Mouse (Mus musculus) myocyte (in vitro differentiated cells): ENCODE data around the gene Gm42674. TPM values are rescaled to one million over a fixed set of nuclear protein-coding genes. Genes with fewer than 3 reads are reported as not detected.

Experiments used
- H3K27me3 ChIP-seq: one replicate; pipeline ENCODE4 v1.6.1; 2011; ENCODE audit not compliant: control insufficient read depth, insufficient read depth, insufficient read length
- H3K36me3 ChIP-seq: one replicate; pipeline ENCODE4 v1.6.1; 2011; ENCODE audit not compliant: control insufficient read depth, insufficient read depth
- H3K4me2 ChIP-seq: one replicate; pipeline ENCODE4 v1.6.1; 2011; ENCODE audit warnings: low read depth, control low read depth
- H3K4me3 ChIP-seq: one replicate; pipeline ENCODE4 v1.5.1; 2011; ENCODE audit warnings: mild to moderate bottlenecking, control low read depth, moderate library complexity
- H3K79me2 ChIP-seq: one replicate; pipeline ENCODE4 v1.6.1; 2011; ENCODE audit not compliant: control insufficient read depth, insufficient read depth
- H3ac ChIP-seq: one replicate; pipeline ENCODE4 v1.6.1; 2011; ENCODE audit not compliant: control insufficient read depth, insufficient read length
- CEBPB ChIP-seq: IDR thresholded peaks from 2 replicates; pipeline ENCODE4 v1.6.1; 2011; ENCODE audit warnings: mild to moderate bottlenecking, moderate library complexity; ENCODE audit not compliant: poor library complexity, insufficient read depth, severe bottlenecking
- E2F4 ChIP-seq: IDR thresholded peaks from one replicate; pipeline ENCODE4 v1.6.1; 2011; ENCODE audit warnings: mild to moderate bottlenecking, control low read depth, moderate library complexity; ENCODE audit not compliant: insufficient read depth
- MAX ChIP-seq: IDR thresholded peaks from one replicate; pipeline ENCODE4 v1.6.1; 2011; ENCODE audit warnings: low read depth, mild to moderate bottlenecking, control low read depth
- MYOD1 ChIP-seq, 3 experiments: IDR thresholded peaks; one replicate each; pipeline ENCODE4 v1.6.1; 2011; ENCODE audit warnings: control low read depth in 2 of 3, low read depth in 2 of 3, mild to moderate bottlenecking in 2 of 3, moderate library complexity in 1 of 3; ENCODE audit not compliant: insufficient read length in 2 of 3, control insufficient read depth in 1 of 3
- MYOG ChIP-seq, 3 experiments: IDR thresholded peaks; one replicate each; pipeline ENCODE4 v1.6.1; 2011; ENCODE audit warnings: control low read depth in 2 of 3, low read depth in 2 of 3, mild to moderate bottlenecking in 2 of 3; ENCODE audit not compliant: insufficient read length in 2 of 3, control insufficient read depth in 1 of 3, insufficient read depth in 1 of 3
- POLR2A ChIP-seq: IDR thresholded peaks from one replicate; pipeline ENCODE4 v1.6.1; 2011; ENCODE audit warnings: low read depth, mild to moderate bottlenecking, control low read depth, moderate library complexity; ENCODE audit not compliant: insufficient read length
- POLR2AphosphoS2 ChIP-seq: IDR thresholded peaks from one replicate; pipeline ENCODE4 v1.6.1; 2011; ENCODE audit warnings: low read depth, control low read depth; ENCODE audit not compliant: insufficient read length
- REST ChIP-seq: IDR thresholded peaks from one replicate; pipeline ENCODE4 v1.6.1; 2011; ENCODE audit warnings: mild to moderate bottlenecking, control low read depth, moderate library complexity; ENCODE audit not compliant: insufficient read depth, insufficient read length
- SRF ChIP-seq: IDR thresholded peaks from one replicate; pipeline ENCODE4 v1.6.1; 2011; ENCODE audit warnings: low read depth; ENCODE audit not compliant: control insufficient read depth, insufficient read length
- TCF3 ChIP-seq: IDR thresholded peaks from one replicate; pipeline ENCODE4 v1.6.1; 2011; ENCODE audit warnings: low read depth, control low read depth; ENCODE audit not compliant: insufficient read length
- USF1 ChIP-seq: IDR thresholded peaks from one replicate; pipeline ENCODE4 v1.6.1; 2011; ENCODE audit warnings: low read depth, mild to moderate bottlenecking, control low read depth, moderate library complexity
- polyA plus RNA-seq: library from polyadenylated mRNA; unstranded; fragments of >200 nt; fragmentation: generic; extraction: Trizol; gene quantifications from one replicate; pipeline ENCODE4 v1.2.1, GENCODE M21; 2012; ENCODE audit warnings: missing spikeins

Gm42674 gene
- polyA plus RNA-seq, 1 experiment, result 0.89 TPM

DNA sequence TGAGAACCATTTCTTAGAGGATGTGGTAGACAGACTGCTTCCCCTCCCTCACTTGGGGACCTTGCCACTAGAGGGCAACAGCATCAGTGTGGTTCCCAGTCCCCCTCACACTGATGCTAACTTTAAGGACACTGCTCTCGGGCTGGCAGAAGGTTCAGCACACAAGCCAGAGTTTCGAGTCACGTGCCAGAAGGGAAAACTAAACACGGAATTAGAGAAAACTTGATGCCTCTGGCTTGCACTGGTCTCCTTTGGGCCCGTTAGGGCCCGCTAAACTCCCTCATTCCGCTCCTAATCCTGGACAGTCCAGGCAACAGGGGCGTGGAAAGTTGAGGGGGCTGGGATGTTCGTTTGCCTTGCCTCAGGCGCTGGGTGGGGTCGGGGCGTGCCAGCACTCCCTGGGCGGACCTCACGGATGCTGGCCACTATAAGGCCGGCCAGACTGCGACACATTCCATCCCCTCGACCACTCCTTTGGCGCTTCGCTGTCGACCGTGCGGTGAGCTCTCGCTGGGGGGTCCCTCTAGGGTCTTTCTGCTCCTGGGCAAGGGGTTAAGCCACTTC is 11.1 kb downstream of the Gm42674 start, which contains the start of gene S100a6:
TSS of gene S100a6 (plus strand) at position 155 of the 564 bp plus-strand sequence.
- peaks cover 29% of the 10 kb centered on the region for H3K79me2 ChIP-seq
- peaks cover 37% of the 10 kb centered on the region for H3K36me3 ChIP-seq
- peak within 1 kb of the TSS; percentile 90 for H3K4me2 ChIP-seq
- no peaks in the 10 kb centered on the region for H3K27me3 ChIP-seq
- H3K4me3 ChIP-seq, result peak within 1 kb of the TSS; percentile 99
- TF ChIP-seq CEBPB (no peak), MYOG (IDR thresholded peaks at IDR 0.05; ENCODE audit: control insufficient read depth in 1 of 3, insufficient read depth in 1 of 3, insufficient read length in 2 of 3, low read depth in 2 of 3) (peak in 1 of 3 experiments; percentile 29), TCF3 (no peak), POLR2A (peak; percentile 100), POLR2AphosphoS2 (peak; percentile 99), USF1 (peak; percentile 62), MYOD1 (IDR thresholded peaks at IDR 0.05; ENCODE audit: control insufficient read depth in 1 of 3, insufficient read length in 2 of 3, low read depth in 2 of 3) (peak in 1 of 3 experiments; percentile 22)
- H3ac ChIP-seq, result peak within 1 kb of the TSS; percentile 30

DNA sequence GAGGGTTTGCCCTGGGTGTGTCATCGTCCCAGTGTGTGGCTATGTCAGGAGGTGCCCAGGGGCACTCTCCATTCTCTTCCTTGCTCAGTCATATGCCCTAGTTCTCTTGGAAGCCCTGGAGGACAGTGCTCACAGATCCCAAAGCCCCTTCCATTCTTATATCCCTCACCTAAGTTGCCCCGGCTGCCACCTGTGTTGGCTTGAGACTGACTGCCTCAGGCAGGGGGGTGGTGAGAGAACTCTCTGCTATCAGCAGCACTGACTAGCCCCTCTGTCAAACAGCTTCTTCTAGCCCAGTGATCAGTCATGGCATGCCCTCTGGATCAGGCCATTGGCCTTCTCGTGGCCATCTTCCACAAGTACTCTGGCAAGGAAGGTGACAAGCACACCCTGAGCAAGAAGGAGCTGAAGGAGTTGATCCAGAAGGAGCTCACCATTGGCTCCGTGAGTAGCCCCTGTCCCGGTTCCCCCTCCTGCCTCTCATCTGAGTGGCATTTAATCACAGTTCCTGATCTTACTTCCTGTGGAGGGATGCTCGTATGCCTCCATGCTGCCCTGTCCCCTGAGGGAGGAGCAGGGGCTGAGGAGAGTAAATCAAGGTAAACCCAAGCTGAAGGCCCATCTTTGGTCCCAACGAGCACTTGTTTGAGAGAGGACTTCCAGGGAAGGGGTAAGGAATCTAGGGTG is 11.9 kb downstream of the Gm42674 start:
- TF ChIP-seq POLR2A, result peak; percentile 11
- no peak for TF ChIP-seq MYOD1 (IDR thresholded peaks at IDR 0.05; ENCODE audit: control insufficient read depth in 1 of 3, insufficient read length in 2 of 3, low read depth in 2 of 3)
- Histone ChIP-seq H3K27me3 (no peaks in the 10 kb centered on the region), H3K4me3 (peak overlapping the region; percentile 99), H3K79me2 (peaks cover 29% of the 10 kb centered on the region), H3ac (peak overlapping the region; percentile 30), H3K4me2 (peak overlapping the region; percentile 90), H3K36me3 (peaks cover 45% of the 10 kb centered on the region)

DNA sequence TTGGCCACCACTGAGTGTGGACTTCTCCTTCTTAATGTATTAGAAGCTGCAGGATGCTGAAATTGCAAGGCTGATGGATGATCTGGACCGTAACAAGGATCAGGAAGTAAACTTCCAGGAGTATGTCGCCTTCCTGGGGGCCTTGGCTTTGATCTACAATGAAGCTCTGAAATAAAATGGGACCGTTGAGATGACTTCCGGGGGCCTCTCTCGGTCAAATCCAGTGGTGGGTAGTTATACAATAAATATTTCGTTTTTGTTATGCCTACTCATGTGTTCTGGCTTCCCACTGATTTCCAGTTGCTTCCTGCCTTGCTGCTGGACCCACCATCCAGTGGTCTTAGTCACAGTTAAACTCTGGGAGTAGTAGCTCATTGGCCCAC is 12.4 kb downstream of the Gm42674 start:
- Histone ChIP-seq H3K4me3 (peak overlapping the region; percentile 99), H3K79me2 (peaks cover 29% of the 10 kb centered on the region), H3ac (peak overlapping the region; percentile 30), H3K27me3 (no peaks in the 10 kb centered on the region), H3K4me2 (peak overlapping the region; percentile 90), H3K36me3 (peaks cover 47% of the 10 kb centered on the region)
- TF ChIP-seq TCF3 (no peak), MYOG (IDR thresholded peaks at IDR 0.05; ENCODE audit: control insufficient read depth in 1 of 3, insufficient read depth in 1 of 3, insufficient read length in 2 of 3, low read depth in 2 of 3) (no peak), POLR2AphosphoS2 (no peak), MAX (no peak), CEBPB (no peak)

DNA sequence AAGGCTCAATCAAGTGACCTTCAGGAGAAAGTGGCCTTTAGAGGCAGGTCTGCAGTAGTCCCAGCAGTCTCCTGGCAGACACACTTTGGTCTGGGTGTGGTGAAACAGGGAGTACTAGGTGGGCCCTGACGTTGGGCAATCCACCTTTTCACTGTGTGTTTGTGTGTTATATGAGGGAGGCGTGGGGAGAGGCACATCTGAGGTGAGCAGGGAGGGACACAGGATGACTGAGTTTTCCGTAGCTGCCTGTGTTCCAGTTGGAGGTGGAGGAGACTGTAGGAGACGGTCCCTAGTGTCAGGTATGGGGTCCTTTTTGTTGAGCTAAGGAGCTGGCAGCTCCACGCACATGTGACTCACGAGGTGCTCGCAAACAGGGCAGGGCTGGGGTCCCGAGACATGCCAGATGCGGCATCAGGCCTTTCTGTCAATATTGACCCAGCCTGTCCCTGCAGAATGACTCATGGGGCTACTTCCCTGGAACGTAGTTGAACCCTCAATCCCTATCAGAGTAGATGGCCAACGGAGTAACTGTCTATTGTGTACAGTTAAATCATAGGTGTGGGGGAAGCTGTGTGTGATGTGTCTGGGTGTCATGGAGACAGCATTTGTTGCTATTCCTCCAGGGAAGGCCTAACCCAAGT is 13.0 kb downstream of the Gm42674 start:
- TF ChIP-seq POLR2A, result peak; percentile 54
- no peak for TF ChIP-seq E2F4
- TF ChIP-seq SRF, result no peak
- no peak for TF ChIP-seq MYOG (IDR thresholded peaks at IDR 0.05; ENCODE audit: control insufficient read depth in 1 of 3, insufficient read depth in 1 of 3, insufficient read length in 2 of 3, low read depth in 2 of 3)
- peak; percentile 77 for TF ChIP-seq POLR2AphosphoS2
- peak overlapping the region; percentile 30 for H3ac ChIP-seq
- H3K79me2 ChIP-seq, result peaks cover 29% of the 10 kb centered on the region
- H3K4me3 ChIP-seq, result peak overlapping the region; percentile 99
- H3K4me2 ChIP-seq, result peak overlapping the region; percentile 90
- H3K36me3 ChIP-seq, result peaks cover 47% of the 10 kb centered on the region
- H3K27me3 ChIP-seq, result no peaks in the 10 kb centered on the region

DNA sequence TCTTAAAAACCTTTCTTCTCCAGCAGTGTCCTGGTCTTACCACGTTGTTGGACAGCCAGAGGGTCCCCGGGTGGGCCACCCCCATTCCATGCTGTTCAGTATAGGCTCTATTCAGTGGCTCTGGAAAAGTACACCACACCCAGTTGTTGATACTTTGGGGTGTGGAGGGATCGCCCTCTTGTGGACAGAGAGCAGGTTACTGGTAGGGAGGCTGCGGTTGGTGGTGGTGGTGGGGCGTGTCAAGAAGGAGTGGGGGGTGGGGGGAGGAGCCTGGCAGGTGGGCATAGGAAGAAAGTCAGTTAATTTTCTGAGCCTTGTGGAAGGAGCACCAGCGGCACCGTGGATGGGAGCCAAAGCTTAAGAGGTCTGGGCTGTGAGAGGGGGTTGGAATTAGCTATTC is 13.7 kb downstream of the Gm42674 start:
- no peak for TF ChIP-seq MYOD1 (IDR thresholded peaks at IDR 0.05; ENCODE audit: control insufficient read depth in 1 of 3, insufficient read length in 2 of 3, low read depth in 2 of 3)
- no peak for TF ChIP-seq CEBPB
- peak; percentile 54 for TF ChIP-seq POLR2AphosphoS2
- TF ChIP-seq MYOG (IDR thresholded peaks at IDR 0.05; ENCODE audit: control insufficient read depth in 1 of 3, insufficient read depth in 1 of 3, insufficient read length in 2 of 3, low read depth in 2 of 3), result no peak
- peak; percentile 33 for TF ChIP-seq POLR2A
- TF ChIP-seq REST, result no peak
- no peak for TF ChIP-seq SRF
- H3ac ChIP-seq, result no peak overlapping the region
- no peaks in the 10 kb centered on the region for H3K27me3 ChIP-seq
- H3K4me2 ChIP-seq, result peak overlapping the region; percentile 90
- H3K79me2 ChIP-seq, result peaks cover 29% of the 10 kb centered on the region
- peaks cover 47% of the 10 kb centered on the region for H3K36me3 ChIP-seq
- H3K4me3 ChIP-seq, result peak overlapping the region; percentile 99
